Mouse (Mus musculus): ENCODE results near the gene Dctn1. TPM values are rescaled to one million over a fixed set of nuclear protein-coding genes. Genes with fewer than 3 reads are reported as not detected.

Dctn1 gene
- polyA plus RNA-seq, 1 experiment: 97.9 TPM

GRCm38 (mm10) chr6:83233306-83233705, 67.6 kb downstream of the Dctn1 start:
- DNase-seq (ENCODE audit: low spot score): no peak

GRCm38 (mm10) chr6:83234280-83234741, 68.6 kb downstream of the Dctn1 start:
- DNase-seq (ENCODE audit: low spot score): no peak

GRCm38 (mm10) chr6:83237123-83237522, 71.4 kb downstream of the Dctn1 start:
- no peak for DNase-seq (ENCODE audit: low spot score)

GRCm38 (mm10) chr6:83244422-83245061, 78.8 kb downstream of the Dctn1 start:
- no peak for DNase-seq (ENCODE audit: low spot score)

GRCm38 (mm10) chr6:83245134-83245533, 79.4 kb downstream of the Dctn1 start:
- no peak for DNase-seq (ENCODE audit: low spot score)

- DNase-seq (ENCODE audit: low spot score): no peak
These were observed 80.3 kb downstream of the Dctn1 start for GRCm38 (mm10) chr6:83245997-83246396.

GRCm38 (mm10) chr6:83246750-83247149, 81.0 kb downstream of the Dctn1 start:
- no peak for DNase-seq (ENCODE audit: low spot score)

- DNase-seq (ENCODE audit: low spot score): no peak
These were observed 81.4 kb downstream of the Dctn1 start for GRCm38 (mm10) chr6:83247153-83247552.

Other genes starting within 250 kb of the Dctn1 start
- 0.31 and 0.43 TPM in 2 replicates for gene Sema4f, start 226.2 kb upstream of the Dctn1 start, polyA plus RNA-seq (2012; rRNA removed)
- gene M1ap, start 219.0 kb upstream of the Dctn1 start, polyA plus RNA-seq (2012; rRNA removed): 0.30 and 0.62 TPM in 2 replicates
- gene Dok1, start 132.4 kb upstream of the Dctn1 start, polyA plus RNA-seq (2012; rRNA removed): 18.3 and 20.8 TPM in 2 replicates
- gene Loxl3, start 131.7 kb upstream of the Dctn1 start, polyA plus RNA-seq (2012; rRNA removed): 20.2 and 20.7 TPM in 2 replicates
- gene Aup1, start 111.4 kb upstream of the Dctn1 start, polyA plus RNA-seq (2012; rRNA removed): 189 and 247 TPM in 2 replicates
- gene Htra2, start 110.6 kb upstream of the Dctn1 start, polyA plus RNA-seq (2012; rRNA removed): 46.4 and 67.3 TPM in 2 replicates
- gene Dqx1, start 108.1 kb upstream of the Dctn1 start, polyA plus RNA-seq (2012; rRNA removed): 3.4 and 4.9 TPM in 2 replicates
- gene Tlx2, start 95.6 kb upstream of the Dctn1 start, polyA plus RNA-seq (2012; rRNA removed): 0.15 and 0.29 TPM in 2 replicates
- 28.5 and 35.8 TPM in 2 replicates for gene Pcgf1, start 88.1 kb upstream of the Dctn1 start, polyA plus RNA-seq (2012; rRNA removed)
- 0.84 and 1.0 TPM in 2 replicates for gene Lbx2, start 79.6 kb upstream of the Dctn1 start, polyA plus RNA-seq (2012; rRNA removed)
- 3.1 and 4.5 TPM in 2 replicates for gene Ccdc142, start 64.3 kb upstream of the Dctn1 start, polyA plus RNA-seq (2012; rRNA removed)
- gene Gm42688, start 64.3 kb upstream of the Dctn1 start, polyA plus RNA-seq (2012; rRNA removed): 5.0 and 6.1 TPM in 2 replicates
- 64.9 and 84.8 TPM in 2 replicates for gene Mrpl53, start 56.9 kb upstream of the Dctn1 start, polyA plus RNA-seq (2012; rRNA removed)
- gene Mogs, start 50.4 kb upstream of the Dctn1 start, polyA plus RNA-seq (2012; rRNA removed): 29.7 and 40.3 TPM in 2 replicates
- 85.6 and 89.2 TPM in 2 replicates for gene Wbp1, start 44.4 kb upstream of the Dctn1 start, polyA plus RNA-seq (2012; rRNA removed)
- gene Ino80b, start 40.5 kb upstream of the Dctn1 start, polyA plus RNA-seq (2012; rRNA removed): 25.2 and 25.5 TPM in 2 replicates
- gene Rtkn, start 30.5 kb upstream of the Dctn1 start, polyA plus RNA-seq (2012; rRNA removed): 20.7 and 22.1 TPM in 2 replicates
- 4.9 and 5.6 TPM in 2 replicates for gene Wdr54, start 9.5 kb upstream of the Dctn1 start, polyA plus RNA-seq (2012; rRNA removed)
- gene 1700003E16Rik, start 9.5 kb upstream of the Dctn1 start, polyA plus RNA-seq (2012; rRNA removed): 1.2 and 1.5 TPM in 2 replicates
- gene Slc4a5, start 53.9 kb downstream of the Dctn1 start, polyA plus RNA-seq (2012; rRNA removed): 0.06 TPM in 1 of 2 replicates, not detected in the other
- 3.2 and 4.4 TPM in 2 replicates for gene Mthfd2, start 160.0 kb downstream of the Dctn1 start, polyA plus RNA-seq (2012; rRNA removed)
- 55.1 and 57.1 TPM in 2 replicates for gene Mob1a, start 160.1 kb downstream of the Dctn1 start, polyA plus RNA-seq (2012; rRNA removed)
- 57.9 and 67.0 TPM in 2 replicates for gene Bola3, start 183.2 kb downstream of the Dctn1 start, polyA plus RNA-seq (2012; rRNA removed)

Measured in urinary bladder, adult 2 months (tissue).